Mouse (Mus musculus): ENCODE measurements at regions not wholly inside any gene's neighbourhood (a gene's known extent, or its start where the extent isn't known, plus 50 kb on each side); places are given as distances from the start of the nearest gene placed in this dataset.

GRCm38 (mm10) chr5:51849236-51849635 is 281.7 kb upstream of the Ppargc1a start:
- no peak for DNase-seq (ENCODE audit: extremely low spot score in 1 of 2, low spot score in 1 of 2)

- DNase-seq (ENCODE audit: extremely low spot score in 1 of 2, low spot score in 1 of 2): no peak
These were observed 274.7 kb upstream of the Ppargc1a start for GRCm38 (mm10) chr5:51842189-51842588.

- no peak for DNase-seq (ENCODE audit: extremely low spot score in 1 of 2, low spot score in 1 of 2)
These were observed 274.2 kb upstream of the Ppargc1a start for GRCm38 (mm10) chr5:51841763-51842162.

- DNase-seq (ENCODE audit: extremely low spot score in 1 of 2, low spot score in 1 of 2): no peak
These were observed 273.3 kb upstream of the Ppargc1a start for GRCm38 (mm10) chr5:51840638-51841329.

- no peak for DNase-seq (ENCODE audit: extremely low spot score in 1 of 2, low spot score in 1 of 2)
These were observed 271.8 kb upstream of the Ppargc1a start for GRCm38 (mm10) chr5:51839292-51839691.

- no peak for DNase-seq (ENCODE audit: extremely low spot score in 1 of 2, low spot score in 1 of 2)
These were observed 263.0 kb upstream of the Ppargc1a start for GRCm38 (mm10) chr5:51830551-51830950.

- DNase-seq (ENCODE audit: extremely low spot score in 1 of 2, low spot score in 1 of 2): no peak
These were observed 262.5 kb upstream of the Ppargc1a start for GRCm38 (mm10) chr5:51830015-51830414.

GRCm38 (mm10) chr5:51829606-51830005 is 262.1 kb upstream of the Ppargc1a start:
- no peak for DNase-seq (ENCODE audit: extremely low spot score in 1 of 2, low spot score in 1 of 2)

GRCm38 (mm10) chr5:51829020-51829419 is 261.5 kb upstream of the Ppargc1a start:
- no peak for DNase-seq (ENCODE audit: extremely low spot score in 1 of 2, low spot score in 1 of 2)

GRCm38 (mm10) chr5:51826269-51826668 is 258.7 kb upstream of the Ppargc1a start:
- DNase-seq (ENCODE audit: extremely low spot score in 1 of 2, low spot score in 1 of 2): no peak

GRCm38 (mm10) chr5:51825584-51826088 is 258.1 kb upstream of the Ppargc1a start:
- DNase-seq (ENCODE audit: extremely low spot score in 1 of 2, low spot score in 1 of 2): no peak

GRCm38 (mm10) chr5:51824731-51825130 is 257.2 kb upstream of the Ppargc1a start:
- no peak for DNase-seq (ENCODE audit: extremely low spot score in 1 of 2, low spot score in 1 of 2)

GRCm38 (mm10) chr5:51823657-51824056 is 256.1 kb upstream of the Ppargc1a start:
- DNase-seq (ENCODE audit: extremely low spot score in 1 of 2, low spot score in 1 of 2): no peak

GRCm38 (mm10) chr5:51816258-51816657 is 248.7 kb upstream of the Ppargc1a start:
- no peak for DNase-seq (ENCODE audit: extremely low spot score in 1 of 2, low spot score in 1 of 2)

GRCm38 (mm10) chr5:51811728-51812127 is 244.2 kb upstream of the Ppargc1a start:
- DNase-seq (ENCODE audit: extremely low spot score in 1 of 2, low spot score in 1 of 2): no peak

GRCm38 (mm10) chr5:51801486-51801885 is 234.0 kb upstream of the Ppargc1a start:
- DNase-seq (ENCODE audit: extremely low spot score in 1 of 2, low spot score in 1 of 2): no peak

- DNase-seq (ENCODE audit: extremely low spot score in 1 of 2, low spot score in 1 of 2): peak; percentile 34 to 70
These were observed 232.0 kb upstream of the Ppargc1a start for GRCm38 (mm10) chr5:51799371-51800035.

- DNase-seq (ENCODE audit: extremely low spot score in 1 of 2, low spot score in 1 of 2): no peak
These were observed 226.6 kb upstream of the Ppargc1a start for GRCm38 (mm10) chr5:51794097-51794496.

- DNase-seq (ENCODE audit: extremely low spot score in 1 of 2, low spot score in 1 of 2): no peak
These were observed 225.4 kb upstream of the Ppargc1a start for GRCm38 (mm10) chr5:51792950-51793349.

- DNase-seq (ENCODE audit: extremely low spot score in 1 of 2, low spot score in 1 of 2): no peak
These were observed 221.2 kb upstream of the Ppargc1a start for GRCm38 (mm10) chr5:51788768-51789167.

- peak in 1 of 2 experiments; percentile 35 for DNase-seq (ENCODE audit: extremely low spot score in 1 of 2, low spot score in 1 of 2)
These were observed 216.0 kb upstream of the Ppargc1a start for GRCm38 (mm10) chr5:51783523-51783922.

- DNase-seq (ENCODE audit: extremely low spot score in 1 of 2, low spot score in 1 of 2): peak; percentile 33 to 61
These were observed 215.6 kb upstream of the Ppargc1a start for GRCm38 (mm10) chr5:51783099-51783498.
